Mouse (Mus musculus): ENCODE results near the gene Capn11.
A peak's percentile ranks its signal among the peaks of the same experiment; 100 is the strongest.

Gene Capn11

DNA sequence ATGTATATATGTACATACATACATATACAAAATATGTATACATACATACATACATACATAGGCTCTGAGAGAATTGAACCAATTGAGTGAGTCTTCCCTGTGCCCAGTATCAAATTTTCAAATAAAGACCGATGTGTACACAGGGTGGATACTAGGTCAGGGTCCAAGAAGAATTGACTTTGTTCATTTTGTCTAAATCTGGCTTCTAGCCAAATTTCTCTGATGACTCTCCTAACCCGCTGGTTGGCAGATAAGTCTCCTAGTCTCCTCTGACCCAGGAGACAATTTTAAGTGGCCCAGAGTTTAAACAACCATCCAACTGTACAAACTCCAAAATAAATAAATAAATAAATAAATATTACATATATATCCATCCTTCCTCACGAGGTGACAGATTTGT, 60.2 kb downstream of the Capn11 start:
- no peak for DNase-seq (ENCODE audit: low spot score)

DNA sequence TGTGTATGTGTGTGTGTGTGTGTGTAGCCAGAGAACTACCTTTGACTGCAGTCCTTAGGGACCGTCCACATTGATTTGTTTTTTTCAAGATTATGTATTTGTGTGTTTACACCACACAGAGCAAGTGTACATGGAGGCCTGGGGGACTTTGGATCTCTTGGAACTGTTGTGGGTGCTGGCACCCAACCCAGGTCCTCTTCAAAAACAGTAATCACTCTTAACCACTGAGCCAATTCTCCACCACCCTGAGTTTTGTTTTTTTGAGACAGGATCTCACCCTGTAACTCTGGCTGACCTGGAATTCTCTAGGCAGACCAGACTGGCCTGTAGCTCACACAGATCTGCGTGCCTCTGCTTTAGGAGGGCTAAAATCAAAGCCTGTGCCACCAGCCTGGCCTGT, 60.7 kb downstream of the Capn11 start:
- no peak for DNase-seq (ENCODE audit: low spot score)

DNA sequence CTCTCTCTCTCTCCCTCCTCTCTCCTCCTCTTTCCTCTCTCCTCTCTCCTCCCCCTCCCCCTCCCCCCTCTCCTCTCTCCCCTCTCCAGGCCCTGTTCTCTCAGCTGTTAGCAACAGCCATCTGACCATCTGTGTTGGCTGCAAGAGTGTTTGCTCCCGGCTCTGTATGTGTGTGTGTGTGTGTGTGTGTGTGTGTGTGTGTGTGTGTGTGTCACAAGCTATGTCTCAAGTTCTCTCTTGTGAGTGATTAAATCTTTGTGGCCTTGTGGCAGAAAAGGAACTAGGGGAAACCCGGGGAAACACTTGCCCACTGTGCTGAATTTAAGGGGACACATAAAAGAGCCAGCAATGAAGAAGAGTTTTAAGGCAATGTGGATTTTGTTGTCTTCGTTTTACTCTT, 61.3 kb downstream of the Capn11 start:
- DNase-seq (ENCODE audit: low spot score): no peak

DNA sequence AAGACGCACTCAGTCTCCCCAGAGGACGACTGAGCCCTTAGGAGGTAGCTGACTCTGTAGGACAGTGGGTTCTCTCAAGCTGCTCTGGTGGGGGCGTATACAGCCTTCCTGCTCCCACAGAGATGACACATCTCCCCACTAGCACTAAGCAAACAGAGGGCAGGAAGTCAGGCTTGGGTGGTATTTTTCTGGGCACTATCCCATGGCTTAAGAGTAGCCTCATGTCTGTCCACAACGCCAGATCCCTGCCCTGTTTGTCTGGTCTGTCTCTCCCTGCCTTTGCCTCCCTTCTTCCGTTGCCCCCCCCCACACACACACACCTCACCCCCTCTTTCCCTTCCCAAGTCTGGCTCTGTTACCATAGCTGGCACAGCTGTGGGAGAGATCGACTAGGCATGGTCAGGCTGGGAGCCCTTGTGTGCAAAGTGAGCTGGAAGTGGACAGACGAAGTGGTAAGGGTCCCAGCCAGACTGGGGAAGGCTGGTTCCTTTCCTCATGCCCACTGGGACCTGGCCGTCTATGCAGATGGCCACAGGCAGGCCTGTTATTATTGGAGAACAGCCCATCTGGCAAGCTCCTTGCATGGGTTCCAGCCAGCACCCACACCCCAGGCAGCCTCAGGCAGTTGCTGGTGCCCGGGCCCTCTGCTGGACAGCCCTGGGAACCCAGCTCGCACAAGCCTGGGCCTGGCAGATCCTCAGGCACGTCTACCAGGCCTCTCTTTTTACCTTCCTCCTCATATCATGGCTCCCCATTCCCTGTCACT, 62.3 kb downstream of the Capn11 start:
- peak; percentile 81 for DNase-seq (ENCODE audit: low spot score)

DNA sequence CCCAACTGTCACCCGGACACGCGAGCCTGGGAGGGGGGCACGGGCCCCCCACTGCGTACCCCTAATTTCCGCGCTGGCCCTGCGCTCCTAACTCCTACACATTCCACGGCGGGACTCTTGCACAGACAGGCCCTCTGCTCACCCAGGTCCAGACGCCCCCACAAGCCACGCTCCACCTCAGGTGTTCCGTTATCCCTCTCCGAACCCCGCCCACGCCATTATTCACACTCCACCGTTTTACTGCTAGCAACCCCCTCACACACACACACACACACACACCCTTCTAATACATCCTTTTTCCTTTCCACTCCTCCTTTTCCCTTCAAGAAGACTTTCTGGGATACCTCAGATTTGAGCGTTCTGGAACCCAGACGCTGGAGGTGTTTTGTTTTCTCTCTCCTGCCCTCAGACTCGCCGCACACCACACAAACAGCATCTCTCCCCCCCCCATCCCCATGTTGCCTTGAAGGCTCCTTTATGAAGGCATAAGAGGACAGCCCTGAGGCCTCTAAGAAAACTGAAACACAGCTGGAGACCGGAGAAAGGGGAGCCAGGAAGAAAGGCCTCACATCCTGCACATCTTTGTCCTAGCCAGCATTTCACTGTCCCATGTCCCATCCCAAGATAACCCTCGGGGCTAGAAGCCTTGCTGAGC, 63.3 kb downstream of the Capn11 start:
- DNase-seq (ENCODE audit: low spot score): no peak

DNA sequence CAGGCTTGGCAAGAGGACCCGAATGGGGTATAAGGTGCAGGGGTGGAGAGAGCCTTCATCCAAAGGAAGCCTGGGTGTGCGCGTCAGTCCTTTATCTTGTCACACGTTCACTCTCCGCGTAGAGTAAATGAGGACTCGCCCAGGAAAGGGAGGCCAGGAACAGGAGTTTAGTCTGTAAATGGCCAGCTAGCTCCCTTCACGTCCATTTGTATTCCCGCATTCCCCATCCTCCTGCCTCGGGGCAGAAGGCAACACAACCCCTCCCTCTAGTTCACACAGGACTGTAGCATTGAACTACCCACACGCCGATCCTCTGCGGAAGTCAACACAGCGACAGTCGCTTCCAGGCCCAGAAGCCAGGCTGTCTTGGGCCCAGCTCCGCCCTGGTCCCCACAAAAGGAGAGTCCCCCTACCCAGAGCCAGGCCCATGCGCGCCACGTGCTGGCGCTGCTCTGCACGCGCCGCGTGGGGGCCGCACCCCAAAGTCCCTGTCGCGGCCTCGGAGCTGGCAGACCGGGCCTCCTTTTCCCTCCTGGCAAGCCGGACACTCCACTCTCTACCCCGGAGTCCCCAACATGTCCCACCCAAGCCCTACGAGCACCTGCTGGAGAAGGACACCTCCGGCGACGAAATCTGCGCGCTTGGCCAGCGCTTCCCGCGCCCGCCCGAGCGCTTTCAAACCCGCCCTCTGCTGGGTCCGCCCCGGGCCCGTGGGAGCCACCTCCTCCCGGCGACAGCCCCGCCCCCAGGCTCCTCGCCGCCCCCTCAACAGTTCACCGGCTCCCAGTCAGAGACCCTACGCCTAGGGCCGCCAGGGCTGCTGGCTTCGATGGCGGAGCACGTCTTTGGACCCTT, 64.0 kb downstream of the Capn11 start:
- DNase-seq (ENCODE audit: low spot score): peak; percentile 76

DNA sequence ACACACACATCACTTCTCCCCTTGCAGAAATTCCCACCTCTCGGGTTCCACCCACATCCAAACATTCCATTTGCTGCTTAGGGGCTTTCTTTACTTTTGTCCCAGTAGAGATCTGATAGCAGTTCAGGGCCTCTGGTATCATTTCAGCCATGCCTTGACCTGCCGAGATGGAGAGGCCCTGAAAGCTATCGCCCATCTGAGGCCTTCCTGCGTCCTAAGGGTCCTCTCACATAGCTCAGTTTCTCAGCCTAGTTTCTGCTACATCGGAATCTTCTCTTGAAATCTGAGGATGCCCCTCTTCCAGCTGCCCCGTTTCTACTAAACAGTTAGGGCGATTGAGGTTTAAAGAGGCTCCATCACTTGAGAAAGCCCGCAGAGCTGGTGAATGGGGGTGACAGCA, 64.9 kb downstream of the Capn11 start:
- DNase-seq (ENCODE audit: low spot score): no peak

DNA sequence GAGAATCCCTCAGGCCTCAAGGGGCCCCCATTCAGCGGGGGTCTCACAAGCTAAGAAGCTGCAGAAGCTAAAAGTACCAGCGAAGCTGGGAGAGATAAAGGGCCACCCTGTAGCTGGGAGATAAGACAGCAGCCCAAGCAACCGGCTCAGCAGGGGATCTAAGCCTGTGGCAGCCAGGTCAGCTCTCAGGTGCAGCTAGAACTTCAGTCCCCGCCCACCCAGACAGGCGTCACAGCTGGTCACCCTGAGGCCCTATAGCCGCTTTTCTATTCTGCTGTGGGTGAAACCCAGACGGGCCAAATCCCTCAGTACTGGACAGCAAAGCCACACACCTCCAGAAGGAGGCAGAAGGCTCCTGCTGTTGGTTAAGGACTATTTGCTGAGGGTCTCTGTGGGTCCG, 65.6 kb downstream of the Capn11 start:
- DNase-seq (ENCODE audit: low spot score): no peak

DNA sequence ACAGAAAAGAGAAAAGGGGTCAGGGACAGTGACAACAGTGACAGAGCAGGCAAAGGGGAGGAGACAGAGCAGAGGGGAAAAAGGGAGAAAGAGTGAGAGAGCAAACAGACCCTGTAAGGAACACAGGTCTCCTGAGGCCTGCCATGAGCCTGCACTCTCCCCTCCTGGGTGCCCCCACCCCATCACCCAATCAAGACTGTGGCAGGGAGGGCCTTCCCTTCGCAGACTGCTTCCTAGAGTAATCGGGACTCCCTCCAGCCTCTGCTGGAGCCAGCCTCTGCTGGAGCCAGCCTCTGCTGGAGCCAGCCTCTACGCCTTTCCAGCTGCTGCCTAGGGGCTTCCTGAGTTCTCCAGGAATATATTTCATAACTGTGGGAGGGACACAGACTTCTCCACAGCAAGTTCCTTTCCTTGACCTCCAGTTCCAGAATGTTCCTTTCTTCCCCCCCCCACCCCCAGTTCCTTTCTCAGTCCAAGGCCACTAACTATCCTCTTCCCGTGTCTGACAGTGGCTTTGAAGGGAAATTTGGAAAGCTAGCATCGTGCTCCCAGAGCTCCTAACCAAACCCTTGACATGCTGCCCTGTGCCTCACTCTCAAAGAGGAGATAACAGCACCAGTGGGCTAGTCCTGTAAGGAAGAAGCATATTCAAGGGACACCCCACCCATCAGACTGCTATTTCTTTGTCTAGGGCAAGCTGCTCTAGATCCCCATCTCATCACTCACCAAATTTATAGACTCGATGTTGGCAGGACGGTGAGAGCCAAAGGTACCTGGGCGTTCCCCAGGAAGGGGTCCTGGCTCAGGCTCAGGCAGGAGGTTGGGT, 66.3 kb downstream of the Capn11 start:
- DNase-seq (ENCODE audit: low spot score): peak; percentile 47

DNA sequence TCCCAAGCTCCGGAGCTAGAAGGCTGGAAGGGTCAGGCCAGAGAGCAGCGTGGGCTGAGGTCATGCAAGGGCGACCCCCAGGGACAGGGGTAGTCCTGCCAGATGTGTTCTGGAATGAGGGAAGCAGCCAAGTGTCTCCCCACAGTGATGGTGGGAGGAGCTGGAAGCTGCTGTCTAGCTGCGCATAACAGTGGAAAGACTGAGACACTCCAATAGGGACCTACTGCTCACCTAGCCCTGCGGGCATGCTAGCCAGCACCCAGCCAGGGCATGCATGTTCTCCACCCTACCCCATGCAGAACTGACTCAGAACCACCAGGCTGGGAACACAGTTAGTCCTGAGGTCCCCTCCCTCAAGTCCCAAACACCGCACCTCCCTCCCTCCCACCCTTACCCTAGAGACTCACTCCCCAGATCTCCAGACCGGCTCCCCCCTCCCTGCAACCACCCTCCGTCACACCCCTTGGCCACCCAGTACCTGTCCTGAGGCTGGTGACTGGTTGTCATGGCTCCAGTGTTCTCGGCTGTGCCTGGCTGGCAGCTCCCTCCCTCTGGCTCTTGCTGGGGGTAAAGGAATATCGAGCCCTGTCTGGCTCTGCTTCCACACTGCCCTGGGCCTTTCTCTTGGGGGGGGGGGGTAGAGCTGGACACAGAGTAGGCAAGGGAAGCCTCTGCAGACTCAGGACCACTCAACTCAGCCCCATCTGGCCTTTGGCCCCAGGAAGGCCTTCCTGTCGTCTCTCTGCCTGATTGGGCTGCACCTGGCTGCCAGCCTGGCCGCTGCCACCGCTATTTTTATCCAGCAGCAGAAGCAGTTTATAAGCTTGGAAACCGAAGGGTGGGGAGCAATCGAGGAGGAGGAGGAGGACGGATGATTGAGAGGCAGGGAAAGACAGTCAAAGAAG, 67.2 kb downstream of the Capn11 start:
- DNase-seq (ENCODE audit: low spot score): no peak

DNA sequence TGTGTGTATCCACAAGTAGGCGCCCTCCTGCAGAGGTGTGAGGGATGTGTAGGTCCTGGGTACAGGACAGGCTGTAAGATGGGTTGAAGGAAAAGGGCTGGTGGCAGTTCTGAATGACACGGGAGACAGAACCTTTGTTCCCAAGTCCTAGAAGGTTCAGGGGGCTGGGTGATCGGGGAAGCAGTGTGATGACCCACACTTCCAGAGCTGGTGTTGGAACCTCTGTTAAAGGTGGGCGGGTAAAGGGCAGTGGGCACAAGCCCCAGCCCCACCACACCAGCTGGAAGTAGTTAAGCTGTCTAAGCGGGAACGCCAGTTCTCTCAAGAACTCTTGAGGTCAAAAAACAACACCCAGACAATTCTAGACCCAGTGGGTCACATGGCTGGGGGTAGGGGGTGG, 68.7 kb downstream of the Capn11 start:
- no peak for DNase-seq (ENCODE audit: low spot score)

DNA sequence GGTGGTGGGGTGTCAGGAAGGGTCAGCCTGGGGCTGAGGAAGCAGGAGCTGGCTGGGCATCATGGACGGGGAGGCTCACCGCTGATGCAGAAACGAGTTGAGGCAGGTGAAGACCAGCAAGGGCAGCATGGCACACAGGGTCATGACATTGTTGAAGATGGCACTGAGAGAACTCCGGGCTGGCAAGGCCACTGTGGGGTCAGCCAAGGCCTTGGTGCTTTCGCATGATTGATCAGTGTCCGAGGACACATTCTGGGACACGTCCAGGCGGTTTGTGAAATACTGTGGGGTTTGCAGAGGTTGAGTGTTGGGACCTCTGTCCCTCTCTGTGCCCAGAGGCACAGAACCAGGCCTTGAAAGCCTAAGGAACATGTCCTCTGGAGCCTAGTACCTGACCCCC, 69.3 kb downstream of the Capn11 start:
- no peak for DNase-seq (ENCODE audit: low spot score)

DNA sequence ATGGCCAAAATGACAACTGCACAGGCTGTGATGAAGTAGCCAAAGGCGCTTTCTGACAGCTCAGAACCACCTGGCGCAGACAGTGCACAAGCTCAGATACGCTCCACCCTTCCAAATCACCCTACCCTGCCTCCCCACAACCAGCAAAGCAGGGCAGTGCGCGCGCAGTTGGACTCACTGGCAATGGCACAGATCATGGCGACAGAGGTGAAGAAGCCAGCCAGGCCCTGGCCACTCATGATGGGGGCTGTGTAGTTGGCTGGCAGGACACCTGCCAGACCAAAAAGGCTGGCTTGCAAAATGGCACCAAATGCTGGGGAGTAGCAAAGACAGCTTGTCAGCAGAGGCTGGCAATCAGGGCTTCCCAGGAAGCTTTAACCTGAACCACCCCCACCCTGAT, 69.9 kb downstream of the Capn11 start:
- DNase-seq (ENCODE audit: low spot score): no peak

DNA sequence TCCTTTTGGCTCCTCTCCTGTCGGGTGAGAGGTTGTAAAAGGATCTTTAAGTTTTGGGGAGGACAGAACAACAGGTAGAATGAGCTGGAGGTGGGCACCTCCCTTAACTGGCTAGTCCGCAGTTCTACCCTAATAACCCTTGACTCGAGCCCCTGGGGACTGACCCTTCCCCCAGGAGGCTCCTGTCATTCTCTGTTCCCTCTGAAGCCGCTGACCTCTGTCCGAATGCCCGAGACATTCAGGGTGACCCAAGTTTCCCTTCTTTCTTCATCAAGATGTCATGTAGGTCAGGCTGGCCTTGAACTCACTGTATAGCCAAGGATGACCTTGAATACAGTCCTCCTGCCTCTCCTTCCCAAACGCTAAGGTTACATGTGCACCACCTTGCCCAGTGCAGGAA, 70.8 kb downstream of the Capn11 start:
- DNase-seq (ENCODE audit: low spot score): no peak

DNA sequence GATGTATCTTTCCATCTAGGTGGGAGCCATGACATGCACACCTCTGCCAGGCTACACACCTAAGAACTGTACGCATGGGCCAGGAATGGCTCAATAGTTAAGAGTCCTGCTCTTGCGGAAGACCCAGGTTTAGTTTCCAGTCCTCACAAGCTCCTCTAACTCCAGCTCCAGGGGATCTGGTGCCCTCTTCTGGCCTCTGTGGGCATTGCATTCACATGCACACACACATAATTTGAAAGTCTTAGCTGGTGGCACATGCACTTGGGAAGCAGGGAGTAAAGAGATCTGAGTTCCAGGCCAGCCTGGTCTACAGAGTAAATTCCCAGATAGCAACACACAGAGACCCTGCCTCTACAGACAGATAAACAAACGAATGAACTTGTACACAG, 72.7 kb downstream of the Capn11 start:
- no peak for DNase-seq (ENCODE audit: low spot score)

DNA sequence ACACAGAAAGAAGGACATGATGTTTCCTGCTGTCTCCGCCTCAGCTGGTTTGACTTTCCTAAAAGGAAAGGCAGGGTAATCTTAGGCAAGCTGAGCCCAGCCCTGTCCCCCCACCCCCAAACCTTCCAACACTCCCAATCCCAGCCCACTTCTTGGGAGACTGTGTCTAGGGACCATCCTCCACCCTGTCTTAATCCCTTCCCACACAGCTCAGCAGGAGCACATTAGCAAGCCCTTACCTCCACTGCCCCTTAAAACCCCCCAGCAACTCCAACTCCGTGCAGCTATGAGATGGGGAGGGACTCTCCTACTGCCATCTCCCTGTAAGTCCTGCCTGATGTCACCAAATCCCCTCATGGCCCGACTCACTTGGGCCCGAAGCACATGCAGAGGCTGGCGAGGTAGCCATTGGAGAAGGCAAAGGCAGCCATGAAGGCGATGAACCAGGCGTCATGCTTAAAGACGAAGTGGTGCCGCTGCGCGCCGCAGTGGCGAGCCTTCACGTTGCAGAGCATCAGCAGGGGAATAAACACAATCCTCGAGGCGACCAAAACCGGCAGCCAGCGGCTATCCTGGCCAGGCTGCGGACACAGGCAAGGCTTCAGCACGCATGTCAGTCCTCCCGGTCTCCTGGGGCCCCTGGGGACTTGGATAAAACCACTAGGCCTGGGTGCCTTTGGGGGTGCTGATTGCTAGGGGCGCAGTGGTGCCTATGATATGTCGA, 73.2 kb downstream of the Capn11 start:
- no peak for DNase-seq (ENCODE audit: low spot score)

DNA sequence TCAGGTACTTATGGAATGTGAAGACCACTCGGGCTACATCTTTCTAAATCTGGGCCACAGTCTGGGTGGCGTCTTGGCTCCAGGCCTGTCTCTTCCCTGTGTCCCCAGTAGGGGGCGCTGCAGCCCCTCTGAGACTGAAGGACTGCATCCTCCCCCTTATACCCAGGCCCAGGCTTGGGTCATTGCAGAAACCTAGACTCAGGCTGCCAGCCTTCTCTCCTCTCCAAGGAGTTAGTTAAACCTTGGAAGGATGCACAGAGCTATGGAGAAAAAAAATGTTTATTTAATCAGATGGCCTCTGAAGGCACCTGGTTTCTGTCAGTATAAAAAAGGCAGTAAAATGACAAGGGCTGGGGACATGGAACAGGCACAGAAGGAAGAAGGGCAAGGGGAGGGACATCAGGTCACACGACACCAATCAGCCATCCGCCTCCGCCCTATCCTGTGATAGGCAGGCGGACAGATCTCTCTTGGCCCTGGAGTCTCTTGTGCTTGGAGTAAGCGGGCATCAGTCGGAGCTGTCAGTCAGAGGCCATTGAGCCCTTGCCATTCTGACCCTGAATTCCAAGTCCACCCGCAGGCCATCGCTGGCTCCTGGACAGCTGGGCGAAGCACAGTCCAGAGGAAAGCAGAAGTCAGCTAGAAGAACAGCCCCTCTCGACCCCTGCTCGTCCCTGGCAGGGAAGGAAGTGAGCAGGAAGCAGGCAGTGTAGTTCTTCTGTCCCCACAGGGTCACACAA, 74.0 kb downstream of the Capn11 start:
- peak; percentile 71 for DNase-seq (ENCODE audit: low spot score)

DNA sequence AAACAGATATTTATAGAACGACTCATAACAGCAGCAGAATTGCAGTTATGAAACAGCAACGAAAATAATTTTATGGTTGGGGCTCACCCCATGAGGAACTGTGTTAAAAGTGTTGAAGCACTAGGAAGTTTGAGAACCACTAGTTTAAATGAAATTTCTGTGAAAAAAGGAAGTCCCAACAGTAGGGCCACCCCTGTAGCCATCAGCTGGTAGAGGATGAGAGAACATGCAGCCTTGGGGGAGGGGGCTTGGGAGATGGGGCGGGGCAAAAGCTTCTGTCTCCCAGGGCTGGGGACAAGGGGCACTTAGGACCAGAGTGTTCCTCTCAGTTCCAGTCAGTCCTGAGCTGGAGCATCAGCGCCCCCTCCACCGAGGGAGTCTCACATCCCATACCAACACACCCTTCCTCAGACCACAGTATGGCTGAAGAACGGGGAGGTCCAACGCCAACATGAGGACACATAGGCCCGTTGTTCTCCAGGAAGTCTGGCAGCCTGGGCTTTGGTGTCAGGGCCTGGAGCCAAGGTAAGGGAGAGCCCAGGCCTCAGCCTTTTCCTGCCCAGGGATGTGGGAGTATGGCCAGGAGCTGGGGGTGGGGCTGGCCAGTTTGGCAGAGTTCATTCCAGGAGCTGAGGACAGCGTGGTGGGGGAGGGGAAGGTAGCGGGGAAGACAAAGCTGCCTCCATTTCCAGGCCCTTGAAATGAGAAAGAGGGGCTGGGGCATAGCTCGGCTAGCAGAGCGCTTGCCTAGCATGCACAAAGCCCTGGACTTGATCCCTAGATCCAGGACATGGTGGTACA, 74.8 kb downstream of the Capn11 start:
- DNase-seq (ENCODE audit: low spot score): peak; percentile 84
